Mouse (Mus musculus): ENCODE results near the gene Slc5a5. TPM values are rescaled to one million over a fixed set of nuclear protein-coding genes. Genes with fewer than 3 reads are reported as not detected.

The Slc5a5 gene
- polyA plus RNA-seq, 1 experiment from 2014 or later: 0.25 TPM

- WGBS: 6% methylated on average over 20 of the region's 21 CpGs
- Histone ChIP-seq H3K4me3 (replicated peaks) (0 out of 2 replicates have a peak overlapping the region, but pooled peaks have one; percentile 6), H3K36me3 (peaks cover 31% of the 10 kb centered on the region), H3K27me3 (peaks cover 56% of the 10 kb centered on the region), H3K9ac (no peak overlapping the region), H3K9me3 (replicated peaks) (no peaks in the 10 kb centered on the region), H3K27ac (no peak overlapping the region), H3K4me2 (peak overlapping the region; percentile 56), H3K4me1 (peaks cover 44% of the 10 kb centered on the region)
- peak; percentile 26 for ATAC-seq (replicated peaks; ENCODE audit: low FRiP score)
Observed at GRCm38 (mm10) chr8:70891356-70891755, 1.2 kb downstream of the Slc5a5 start.

- no peak for ATAC-seq (replicated peaks; ENCODE audit: low FRiP score)
- no peak overlapping the region for H3K4me2 ChIP-seq
- no peak overlapping the region for H3K27ac ChIP-seq
- 90% methylated on average over 5 of the region's 5 CpGs for WGBS
- H3K27me3 ChIP-seq: peaks cover 57% of the 10 kb centered on the region
- no peak overlapping the region for H3K4me3 ChIP-seq (replicated peaks)
- H3K9ac ChIP-seq: no peak overlapping the region
- peaks cover 37% of the 10 kb centered on the region for H3K4me1 ChIP-seq
- H3K36me3 ChIP-seq: peaks cover 26% of the 10 kb centered on the region
- no peaks in the 10 kb centered on the region for H3K9me3 ChIP-seq (replicated peaks)
Observed at GRCm38 (mm10) chr8:70890656-70891055, 1.9 kb downstream of the Slc5a5 start.

- H3K27me3 ChIP-seq: peaks cover 43% of the 10 kb centered on the region
- 0 out of 2 replicates have a peak overlapping the region, but pooled peaks have one; percentile 21 for H3K4me2 ChIP-seq
- H3K4me1 ChIP-seq: peaks cover 20% of the 10 kb centered on the region
- no peak overlapping the region for H3K4me3 ChIP-seq (replicated peaks)
- no peak for ATAC-seq (replicated peaks; ENCODE audit: low FRiP score)
- H3K9ac ChIP-seq: no peak overlapping the region
- no peak overlapping the region for H3K27ac ChIP-seq
- WGBS: 4% methylated on average over 18 of the region's 18 CpGs
- no peaks in the 10 kb centered on the region for H3K9me3 ChIP-seq (replicated peaks)
- no peaks in the 10 kb centered on the region for H3K36me3 ChIP-seq
Observed at GRCm38 (mm10) chr8:70887669-70888068, 4.9 kb downstream of the Slc5a5 start.

- WGBS: 13% methylated on average over 12 of the region's 12 CpGs
- no peaks in the 10 kb centered on the region for H3K36me3 ChIP-seq
- peaks cover 5% of the 10 kb centered on the region for H3K4me1 ChIP-seq
- no peak; the same call in 1 of the 2 replicates for ATAC-seq (replicated peaks; ENCODE audit: low FRiP score)
- H3K4me3 ChIP-seq (replicated peaks): no peak overlapping the region
- peaks cover 22% of the 10 kb centered on the region for H3K27me3 ChIP-seq
- H3K9me3 ChIP-seq (replicated peaks): no peaks in the 10 kb centered on the region
- H3K9ac ChIP-seq: no peak overlapping the region
- H3K27ac ChIP-seq: no peak overlapping the region
- no peak overlapping the region for H3K4me2 ChIP-seq
Observed at GRCm38 (mm10) chr8:70885612-70886011, 6.9 kb downstream of the Slc5a5 start.

- Histone ChIP-seq H3K27me3 (peaks cover 14% of the 10 kb centered on the region), H3K27ac (no peak overlapping the region), H3K9me3 (replicated peaks) (no peaks in the 10 kb centered on the region), H3K4me2 (no peak overlapping the region), H3K9ac (no peak overlapping the region), H3K4me1 (peaks cover 14% of the 10 kb centered on the region), H3K4me3 (replicated peaks) (no peak overlapping the region), H3K36me3 (no peaks in the 10 kb centered on the region)
- no peak for ATAC-seq (replicated peaks; ENCODE audit: low FRiP score)
- 88% methylated on average over 10 of the region's 10 CpGs for WGBS
Observed at GRCm38 (mm10) chr8:70884683-70885082, 7.9 kb downstream of the Slc5a5 start.

GRCm38 (mm10) chr8:70884186-70884585 lies 8.4 kb downstream of the Slc5a5 start:
- Histone ChIP-seq H3K9me3 (replicated peaks) (no peaks in the 10 kb centered on the region), H3K36me3 (no peaks in the 10 kb centered on the region), H3K4me3 (replicated peaks) (no peak overlapping the region), H3K9ac (no peak overlapping the region), H3K4me1 (peaks cover 14% of the 10 kb centered on the region), H3K27me3 (peaks cover 11% of the 10 kb centered on the region; the same call in 1 of the 2 replicates), H3K4me2 (no peak overlapping the region), H3K27ac (no peak overlapping the region)
- ATAC-seq (replicated peaks; ENCODE audit: low FRiP score): no peak
- WGBS: 80% methylated on average over 4 of the region's 4 CpGs

GRCm38 (mm10) chr8:70880546-70880945 lies 12.0 kb downstream of the Slc5a5 start:
- Histone ChIP-seq H3K27ac (no peak overlapping the region), H3K36me3 (no peaks in the 10 kb centered on the region), H3K4me3 (replicated peaks) (no peak overlapping the region), H3K27me3 (no peaks in the 10 kb centered on the region), H3K9me3 (replicated peaks) (no peaks in the 10 kb centered on the region), H3K9ac (no peak overlapping the region), H3K4me1 (peaks cover 10% of the 10 kb centered on the region), H3K4me2 (no peak overlapping the region)
- 24% methylated on average over 11 of the region's 11 CpGs for WGBS
- no peak for ATAC-seq (replicated peaks; ENCODE audit: low FRiP score)

GRCm38 (mm10) chr8:70880126-70880525 lies 12.4 kb downstream of the Slc5a5 start:
- Histone ChIP-seq H3K9me3 (replicated peaks) (no peaks in the 10 kb centered on the region), H3K9ac (no peak overlapping the region), H3K27ac (no peak overlapping the region), H3K27me3 (no peaks in the 10 kb centered on the region), H3K4me3 (replicated peaks) (no peak overlapping the region), H3K4me1 (peaks cover 10% of the 10 kb centered on the region), H3K36me3 (no peaks in the 10 kb centered on the region), H3K4me2 (no peak overlapping the region)
- ATAC-seq (replicated peaks; ENCODE audit: low FRiP score): 0 out of 2 replicates have a peak, but pooled peaks have one; percentile 19
- WGBS: 7% methylated on average over 4 of the region's 4 CpGs

- H3K27me3 ChIP-seq: no peaks in the 10 kb centered on the region
- ATAC-seq (replicated peaks; ENCODE audit: low FRiP score): no peak
- no peaks in the 10 kb centered on the region for H3K9me3 ChIP-seq (replicated peaks)
- H3K4me3 ChIP-seq (replicated peaks): no peak overlapping the region
- H3K9ac ChIP-seq: no peak overlapping the region
- 58% methylated on average over 4 of the region's 4 CpGs for WGBS
- no peak overlapping the region for H3K27ac ChIP-seq
- H3K4me1 ChIP-seq: peaks cover 10% of the 10 kb centered on the region
- H3K4me2 ChIP-seq: no peak overlapping the region
- H3K36me3 ChIP-seq: no peaks in the 10 kb centered on the region
Observed at GRCm38 (mm10) chr8:70879500-70879899, 13.1 kb downstream of the Slc5a5 start.

- Histone ChIP-seq H3K27me3 (no peaks in the 10 kb centered on the region), H3K4me2 (no peak overlapping the region), H3K4me3 (replicated peaks) (no peak overlapping the region), H3K9me3 (replicated peaks) (no peaks in the 10 kb centered on the region), H3K9ac (no peak overlapping the region), H3K27ac (no peak overlapping the region), H3K4me1 (peaks cover 15% of the 10 kb centered on the region), H3K36me3 (no peaks in the 10 kb centered on the region)
- 60% methylated on average over 2 of the region's 2 CpGs for WGBS
- no peak for ATAC-seq (replicated peaks; ENCODE audit: low FRiP score)
Observed at GRCm38 (mm10) chr8:70878178-70878577, 14.4 kb downstream of the Slc5a5 start.

- Histone ChIP-seq H3K27ac (no peak overlapping the region), H3K4me3 (replicated peaks) (no peak overlapping the region), H3K27me3 (no peaks in the 10 kb centered on the region), H3K9ac (no peak overlapping the region), H3K4me2 (no peak overlapping the region), H3K36me3 (no peaks in the 10 kb centered on the region), H3K9me3 (replicated peaks) (no peaks in the 10 kb centered on the region), H3K4me1 (peaks cover 28% of the 10 kb centered on the region)
- ATAC-seq (replicated peaks; ENCODE audit: low FRiP score): no peak
- WGBS: 52% methylated on average over 4 of the region's 4 CpGs
Observed at GRCm38 (mm10) chr8:70876382-70876781, 16.2 kb downstream of the Slc5a5 start.

GRCm38 (mm10) chr8:70874441-70874840 lies 18.1 kb downstream of the Slc5a5 start:
- no peak overlapping the region for H3K27ac ChIP-seq
- no peak overlapping the region for H3K9ac ChIP-seq
- ATAC-seq (replicated peaks; ENCODE audit: low FRiP score): no peak
- WGBS: 91% methylated on average over 13 of the region's 13 CpGs
- H3K27me3 ChIP-seq: no peaks in the 10 kb centered on the region
- no peak overlapping the region for H3K4me2 ChIP-seq
- no peaks in the 10 kb centered on the region for H3K36me3 ChIP-seq
- H3K9me3 ChIP-seq (replicated peaks): no peaks in the 10 kb centered on the region
- H3K4me1 ChIP-seq: peaks cover 23% of the 10 kb centered on the region
- H3K4me3 ChIP-seq (replicated peaks): no peak overlapping the region

GRCm38 (mm10) chr8:70873364-70873985 lies 19.1 kb downstream of the Slc5a5 start, which contains the start of gene Ccdc124:
Gene Ccdc124 (minus strand): TSS chr8:70873935.
- Histone ChIP-seq H3K4me3 (replicated peaks) (peak within 1 kb of the TSS; percentile 92), H3K27ac (peak within 1 kb of the TSS; percentile 89), H3K9me3 (replicated peaks) (no peaks in the 10 kb centered on the region), H3K4me1 (peaks cover 33% of the 10 kb centered on the region), H3K9ac (peak within 1 kb of the TSS; percentile 70), H3K27me3 (no peaks in the 10 kb centered on the region), H3K4me2 (peak within 1 kb of the TSS; percentile 81), H3K36me3 (no peaks in the 10 kb centered on the region)
- WGBS: under 1% methylated on average over 46 of the region's 46 CpGs
- peak; percentile 88 for ATAC-seq (replicated peaks; ENCODE audit: low FRiP score)

Measured in kidney, embryonic 15.5 days (tissue).